Mouse (Mus musculus): Measurements from ENCODE around the gene Cluh. TPM values are rescaled to one million over a fixed set of nuclear protein-coding genes. Genes with fewer than 3 reads are reported as not detected.

Cluh gene
- 50.0 and 61.8 TPM in 2 replicates for polyA plus RNA-seq (2012; rRNA removed)

- DNase-seq (ENCODE audit: low spot score): peak; percentile 99
Measured at GRCm38 (mm10) chr11:74649095-74649646, at the start of gene Cluh. Cluh (plus strand) TSS chr11:74649495.

GRCm38 (mm10) chr11:74602286-74602685 is 47.0 kb upstream of the Cluh start:
- no peak for DNase-seq (ENCODE audit: low spot score)

DNA sequence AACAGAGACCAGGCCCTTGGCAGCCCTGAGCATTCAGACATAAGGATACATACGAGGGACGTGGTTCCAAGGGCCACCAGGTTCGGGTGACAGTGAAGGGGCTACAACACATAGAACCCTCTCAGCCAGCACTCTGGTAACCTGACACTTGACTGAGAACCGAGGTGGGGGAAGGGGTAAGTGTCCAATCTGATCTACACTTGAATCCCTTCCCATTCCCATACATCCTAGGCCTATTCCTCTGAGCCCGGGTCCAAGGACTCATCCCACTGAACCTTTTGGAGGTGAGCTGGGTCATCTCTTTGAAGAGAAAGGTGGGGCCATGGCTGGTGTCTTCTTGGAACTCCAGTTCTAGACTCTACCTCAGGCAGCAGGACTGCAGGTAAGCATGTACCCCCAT is 39.2 kb upstream of the Cluh start:
- no peak for DNase-seq (ENCODE audit: low spot score)

GRCm38 (mm10) chr11:74610545-74611176 is 38.6 kb upstream of the Cluh start, which contains the start of gene Rap1gap2:
Rap1gap2 (minus strand) TSS chr11:74610915.
- no peak for DNase-seq (ENCODE audit: low spot score)

DNA sequence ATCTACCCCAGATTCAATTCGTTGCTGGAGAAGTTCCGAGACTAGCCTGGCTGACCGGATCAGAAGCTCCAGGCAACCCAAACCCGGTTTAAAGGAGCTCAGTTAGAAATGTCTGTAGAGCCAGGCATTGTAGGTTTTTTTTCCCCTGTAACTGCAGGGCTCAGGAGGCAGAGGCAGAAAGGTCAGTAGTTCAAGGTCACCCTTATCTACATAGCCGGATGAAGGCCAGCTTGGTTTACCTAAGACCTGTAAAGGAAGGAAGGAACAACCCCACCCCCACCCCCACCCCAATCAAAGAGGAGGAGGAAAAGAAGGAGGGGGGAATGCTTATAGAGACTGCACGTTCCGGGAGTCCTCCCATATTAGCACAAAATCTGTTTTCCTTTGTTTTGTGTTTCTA is 37.9 kb upstream of the Cluh start:
- no peak for DNase-seq (ENCODE audit: low spot score)

DNA sequence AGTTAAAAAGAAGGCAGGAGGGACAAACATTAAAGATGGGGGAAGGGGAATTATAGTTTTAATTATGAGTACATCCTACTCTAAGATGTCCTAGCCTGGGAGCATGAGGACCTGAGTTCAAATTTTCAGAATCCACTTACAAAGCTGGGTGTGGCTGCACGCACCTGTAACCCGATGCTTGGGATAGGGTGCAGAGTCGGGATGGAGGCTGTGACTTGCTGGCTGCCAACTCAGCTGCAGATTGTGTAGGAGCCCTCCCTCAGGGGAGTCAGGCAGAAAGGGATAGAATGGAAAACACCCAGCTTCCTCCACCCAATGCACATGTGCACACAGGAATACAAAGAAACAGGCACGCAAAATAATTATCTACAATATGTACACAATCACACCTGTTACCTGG is 35.9 kb upstream of the Cluh start:
- DNase-seq (ENCODE audit: low spot score): no peak

GRCm38 (mm10) chr11:74615571-74615970 is 33.7 kb upstream of the Cluh start:
- no peak for DNase-seq (ENCODE audit: low spot score)

DNA sequence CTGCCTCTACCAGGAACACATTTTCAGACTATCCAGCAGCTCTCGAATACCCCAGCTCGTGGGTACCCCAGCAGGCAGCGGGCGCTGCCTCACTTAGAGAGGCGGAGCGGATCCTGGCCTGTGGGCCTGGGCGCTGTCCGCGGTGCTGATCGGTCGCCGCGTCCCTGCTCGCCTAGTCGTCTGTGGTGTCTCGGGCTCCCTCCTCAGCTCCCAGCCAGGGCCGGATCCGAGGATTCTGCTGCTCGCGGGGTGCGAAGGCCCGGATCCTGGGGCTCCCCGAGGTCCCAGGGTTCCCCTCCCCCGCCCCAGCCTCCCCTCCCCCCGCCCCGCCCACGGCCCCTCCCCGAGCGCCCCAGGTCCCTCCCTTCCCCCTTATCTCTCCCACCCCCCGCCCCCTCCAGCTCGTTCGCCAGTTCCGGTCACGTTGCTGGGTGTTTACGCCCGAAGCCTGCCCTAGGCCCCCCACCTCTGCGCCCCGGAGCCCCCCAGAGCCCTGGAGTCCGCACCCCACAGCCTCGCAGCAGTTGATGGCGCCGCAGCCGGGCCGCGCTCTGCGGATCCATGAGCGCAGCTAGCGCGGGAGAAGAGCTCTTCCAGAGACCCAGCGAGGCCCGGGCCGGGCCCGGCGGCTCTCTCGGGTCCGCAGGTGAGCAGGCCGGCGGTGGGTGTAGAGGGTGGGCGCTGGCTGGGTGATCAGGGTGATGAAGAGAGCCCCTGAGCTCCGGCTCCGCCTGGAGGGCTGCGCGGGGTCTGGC is 29.9 kb upstream of the Cluh start, which contains the start of gene Ccdc92b:
TSS of gene Ccdc92b (plus strand) at position 405 of the 755 bp plus-strand sequence.
- peak; percentile 61 for DNase-seq (ENCODE audit: low spot score)

GRCm38 (mm10) chr11:74619956-74620300 is 29.4 kb upstream of the Cluh start:
- no peak for DNase-seq (ENCODE audit: low spot score)

DNA sequence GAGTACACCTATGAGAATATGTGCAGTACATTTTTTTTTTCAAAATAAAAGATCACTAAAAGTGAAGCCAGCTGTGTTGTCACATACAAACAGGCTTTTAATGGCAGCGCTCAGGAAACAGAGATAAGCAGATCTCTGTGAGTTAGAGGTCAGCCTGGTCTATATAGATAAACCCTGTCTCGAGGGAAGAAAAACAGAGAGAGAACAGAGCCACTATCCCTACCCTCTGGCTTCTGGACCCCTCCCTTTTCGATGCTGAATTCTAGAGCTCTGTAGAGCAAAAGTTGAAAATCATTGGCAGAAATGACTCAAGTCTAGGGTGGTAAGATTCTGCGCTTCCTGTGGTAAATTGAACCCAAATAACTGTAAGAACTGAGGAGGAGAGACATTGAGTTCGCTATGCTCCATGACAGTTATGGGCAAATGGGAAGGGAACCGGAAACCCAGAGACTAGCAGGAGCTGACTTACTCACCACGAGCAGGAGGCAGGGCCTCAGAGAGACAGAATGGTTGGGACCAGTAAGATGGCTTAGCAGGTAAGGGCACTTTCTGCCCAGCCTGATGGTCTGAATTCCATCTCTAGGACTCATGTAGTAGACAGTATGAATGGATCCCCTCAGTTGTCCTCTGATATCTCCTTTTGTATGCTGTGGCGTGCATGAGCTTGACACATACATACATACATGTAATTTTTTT is 27.2 kb upstream of the Cluh start:
- DNase-seq (ENCODE audit: low spot score): no peak

DNA sequence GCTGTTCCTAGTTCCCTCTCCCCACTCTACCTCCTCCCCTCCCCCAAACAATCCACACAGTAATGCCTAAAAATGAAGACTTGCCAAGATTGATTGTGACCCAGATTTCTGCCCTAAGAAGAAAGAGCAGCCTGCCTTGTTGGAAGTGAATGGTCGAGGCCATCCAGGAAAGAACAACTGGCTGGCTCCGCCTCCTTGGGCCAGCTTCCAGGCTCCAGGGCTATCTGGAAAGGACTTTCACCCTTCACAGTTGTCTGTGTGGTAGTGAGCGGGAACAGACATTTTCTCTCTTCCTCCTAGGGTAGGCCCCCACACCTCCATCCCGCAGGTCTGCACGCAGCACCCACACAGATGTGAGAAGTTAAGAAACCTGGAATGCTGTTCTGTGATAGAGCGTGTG is 25.6 kb upstream of the Cluh start:
- DNase-seq (ENCODE audit: low spot score): no peak

- no peak for DNase-seq (ENCODE audit: low spot score)
Measured at GRCm38 (mm10) chr11:74625333-74625732, 24.0 kb upstream of the Cluh start.

DNA sequence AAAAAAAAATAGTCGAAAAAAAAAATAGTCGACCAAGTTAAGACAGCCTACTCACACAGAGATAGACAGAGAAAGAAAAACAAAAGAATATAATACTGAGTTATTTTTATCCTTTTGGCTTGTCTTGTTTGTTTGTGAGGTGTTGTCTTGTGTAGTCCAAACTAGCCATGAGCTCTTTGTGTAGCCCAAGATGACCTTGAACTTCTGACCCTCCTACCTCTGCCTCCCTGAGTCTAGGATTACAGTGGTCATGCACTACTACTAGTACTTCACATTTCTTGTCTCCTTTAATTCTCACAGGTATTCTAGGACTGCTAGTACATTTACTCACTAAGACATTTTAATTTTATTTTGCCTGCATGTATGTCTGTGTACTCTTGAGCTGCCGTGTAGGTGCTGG is 21.8 kb upstream of the Cluh start:
- DNase-seq (ENCODE audit: low spot score): no peak

- no peak for DNase-seq (ENCODE audit: low spot score)
Measured at GRCm38 (mm10) chr11:74631880-74632789, 17.2 kb upstream of the Cluh start.

DNA sequence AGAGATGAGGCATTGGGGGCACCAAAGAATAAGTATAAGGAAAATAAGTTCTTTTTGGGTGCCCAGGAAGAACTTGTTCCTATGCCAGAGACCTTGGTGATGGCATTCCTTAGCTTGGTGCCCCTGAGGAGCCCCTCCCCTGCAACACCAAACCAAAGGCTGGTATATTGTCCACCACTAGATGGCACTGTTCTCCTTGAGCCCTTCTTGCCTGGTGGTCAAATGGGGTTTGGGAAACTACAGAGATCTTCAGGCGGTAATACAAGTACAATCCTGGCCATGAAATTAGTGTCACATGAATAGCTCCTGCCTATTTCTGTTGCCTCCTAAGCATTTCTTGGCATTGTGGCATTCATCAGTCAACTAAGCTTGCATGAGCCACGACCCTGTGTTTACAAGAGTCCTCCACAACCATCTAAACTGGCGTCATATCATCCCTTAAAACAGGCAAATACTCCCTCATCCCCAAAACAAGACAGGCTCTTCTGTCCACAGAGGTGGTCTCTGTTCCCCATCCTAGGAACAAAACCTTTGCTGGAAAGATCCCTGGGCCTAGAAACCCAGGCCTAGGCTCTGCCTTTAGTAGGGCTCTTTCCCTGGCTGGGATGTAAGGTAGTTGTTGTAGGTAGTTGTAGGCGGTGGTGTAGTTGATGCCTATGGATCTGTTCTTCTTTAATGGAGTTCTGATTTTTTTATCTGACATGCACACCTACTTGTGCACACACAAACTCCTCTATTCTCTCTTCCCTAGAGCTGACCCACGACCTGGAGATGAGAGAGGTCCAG is 14.6 kb upstream of the Cluh start:
- DNase-seq (ENCODE audit: low spot score): no peak

- no peak for DNase-seq (ENCODE audit: low spot score)
Measured at GRCm38 (mm10) chr11:74637486-74637885, 11.8 kb upstream of the Cluh start.

DNA sequence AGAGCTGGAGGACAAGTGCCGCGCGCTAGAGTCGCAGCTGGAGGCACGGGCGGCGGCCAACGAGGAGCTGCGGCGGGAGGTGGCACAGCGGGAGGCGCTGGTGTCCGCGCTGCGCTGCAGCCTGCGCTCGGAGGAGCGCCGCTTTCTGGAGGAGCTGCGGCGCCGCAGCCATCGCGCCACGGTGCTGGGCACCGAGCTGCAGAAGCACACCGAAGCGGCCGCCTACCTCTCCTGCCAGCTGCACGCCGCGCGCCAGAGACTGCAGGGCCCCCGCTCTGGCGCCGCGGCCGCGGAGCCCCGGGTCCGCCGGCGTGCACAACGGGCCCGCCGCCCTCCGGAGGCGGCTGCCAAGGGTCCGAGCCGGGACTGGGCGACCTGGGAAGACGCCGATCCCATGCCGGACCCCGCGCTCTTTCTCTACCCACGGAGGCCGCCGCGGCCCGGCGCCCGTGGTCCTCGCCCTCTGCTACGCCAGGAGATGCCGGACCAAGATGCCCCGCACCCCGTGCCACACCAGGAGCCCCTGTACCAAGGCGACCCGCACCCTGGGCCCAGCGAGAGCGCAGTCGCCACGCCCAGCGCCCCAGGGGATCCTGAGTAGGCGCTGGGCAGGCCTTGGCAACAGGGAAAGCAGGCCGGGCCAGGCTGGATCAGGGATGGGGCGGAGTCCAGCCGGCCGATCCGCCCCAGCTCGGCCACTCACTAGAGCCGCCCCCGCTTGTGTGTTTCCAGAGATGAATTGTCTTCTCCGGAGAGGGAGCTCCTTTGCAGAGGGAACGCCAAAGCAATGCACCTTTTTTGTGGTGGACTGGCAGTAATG is 11.1 kb upstream of the Cluh start:
- DNase-seq (ENCODE audit: low spot score): peak; percentile 71

DNA sequence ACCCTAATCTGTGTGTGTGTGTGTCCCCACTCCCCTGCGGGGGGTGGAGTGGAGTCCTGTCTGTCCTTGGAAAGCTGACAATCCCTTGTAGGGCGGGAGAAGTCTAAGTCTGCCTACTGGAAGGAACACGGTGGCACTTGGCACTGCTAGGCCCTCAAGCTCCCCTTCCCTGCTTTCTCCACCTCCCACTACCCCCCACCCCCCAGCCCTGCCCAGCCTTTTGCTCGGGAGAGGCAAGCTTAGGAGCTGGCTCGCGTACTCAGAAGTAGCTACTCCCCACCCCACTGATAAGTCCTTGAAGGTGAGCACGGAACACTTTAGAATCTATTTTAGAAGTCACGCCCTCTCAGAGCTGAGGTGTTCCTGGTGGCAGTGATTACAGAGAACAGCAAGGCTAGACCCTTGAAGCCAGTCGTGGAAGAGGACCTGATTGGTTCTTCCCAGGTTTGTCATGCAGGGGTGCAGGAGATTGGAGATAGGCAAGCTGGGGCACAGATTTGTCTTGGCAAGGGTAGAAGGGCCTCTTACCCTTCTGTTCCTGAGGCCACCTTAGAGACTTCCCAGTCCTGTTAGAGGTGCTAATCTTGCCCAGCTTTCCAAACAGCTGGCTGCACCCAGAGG is 10.4 kb upstream of the Cluh start:
- no peak for DNase-seq (ENCODE audit: low spot score)

GRCm38 (mm10) chr11:74639628-74640027 is 9.7 kb upstream of the Cluh start:
- DNase-seq (ENCODE audit: low spot score): no peak
